Mouse (Mus musculus): ENCODE results near the gene Flvcr2.

DNA sequence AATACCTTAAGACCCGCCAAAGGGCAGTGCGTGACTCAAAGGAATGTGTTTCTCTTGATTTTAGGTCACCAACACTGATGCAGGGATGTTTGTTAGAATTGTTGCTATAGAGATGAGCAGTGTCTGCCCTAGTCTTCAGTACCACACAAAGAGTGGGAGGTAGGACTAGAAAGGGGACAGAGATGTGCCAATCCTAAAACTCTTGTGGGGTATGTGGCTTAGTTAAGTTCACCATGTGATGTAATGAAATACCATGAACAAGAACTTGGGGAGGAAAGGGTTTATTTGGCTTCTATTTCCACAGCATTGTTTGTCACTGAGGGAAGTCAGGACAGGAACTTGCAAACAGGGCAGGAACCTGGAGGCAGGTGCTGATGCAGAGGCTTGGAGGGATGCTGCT, 33.8 kb upstream of the Flvcr2 start:
- no peak for TF ChIP-seq CTCF (IDR thresholded peaks at IDR 0.05; ENCODE audit: borderline replicate concordance, insufficient read depth, low read depth, low read length)
- TF ChIP-seq POLR2A (IDR thresholded peaks at IDR 0.05; ENCODE audit: borderline replicate concordance, insufficient read depth, low read length) = no peak
